Mouse (Mus musculus) megakaryocyte, embryonic 14.5 days (primary cell): ENCODE results near the gene Gm1043. TPM values are rescaled to one million over a fixed set of nuclear protein-coding genes. Genes with fewer than 3 reads are reported as not detected.

Source experiments
- H3K27me3 ChIP-seq: replicated peaks from 2 replicates; pipeline ENCODE3; 2012; ENCODE audit warnings: inconsistent platforms
- H3K36me3 ChIP-seq: replicated peaks from 2 replicates; pipeline ENCODE3; 2012; ENCODE audit warnings: low read length, inconsistent platforms, mixed read lengths
- H3K4me1 ChIP-seq: 2 replicates; pipeline ENCODE4 v1.6.1; 2012; ENCODE audit warnings: inconsistent platforms
- H3K4me3 ChIP-seq: replicated peaks from 2 replicates; pipeline ENCODE3; 2012; ENCODE audit warnings: moderate library complexity, mild to moderate bottlenecking, inconsistent platforms
- H3K9me3 ChIP-seq: 2 replicates; pipeline ENCODE4 v1.6.1; 2012; ENCODE audit warnings: inconsistent platforms
- FLI1 ChIP-seq: IDR thresholded peaks from 2 replicates; pipeline ENCODE4 v1.6.1; 2012; ENCODE audit warnings: low read length, inconsistent platforms, mixed read lengths
- GATA1 ChIP-seq: IDR thresholded peaks from 3 replicates; pipeline ENCODE4 v1.6.1; 2012; ENCODE audit warnings: mixed read lengths, low read length, inconsistent platforms, borderline replicate concordance
- polyA plus RNA-seq: library from polyadenylated mRNA; stranded (reverse); fragments of >175 nt; gene quantifications from 2 replicates; pipeline ENCODE4 v1.2.3, GENCODE M21; 2012; ENCODE audit warnings: low replicate concordance; ENCODE audit not compliant: insufficient read depth

The Gm1043 gene
- polyA plus RNA-seq, 1 experiment, result not detected

DNA sequence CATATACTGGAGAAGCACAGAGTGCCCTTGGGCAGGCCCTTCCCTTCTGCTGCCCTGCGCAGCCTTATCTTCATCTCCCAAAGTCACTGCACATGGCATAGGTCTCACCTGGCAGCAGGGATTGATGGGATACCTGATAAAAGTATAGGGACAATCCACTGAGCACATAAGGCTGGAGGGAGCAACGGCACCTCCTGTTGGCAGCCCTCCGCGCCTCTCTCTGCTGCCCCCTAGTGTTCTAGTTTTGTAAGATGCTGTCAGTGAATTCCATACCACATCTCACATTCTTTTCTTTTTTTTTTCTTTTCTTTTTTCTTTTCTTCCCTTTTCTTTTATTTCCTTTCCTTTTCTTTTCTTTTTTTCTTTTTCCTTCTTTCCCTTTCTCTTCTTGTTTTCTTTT, 62.4 kb downstream of the Gm1043 start:
- no peak overlapping the region for H3K4me3 ChIP-seq
- H3K9me3 ChIP-seq, result no peaks in the 10 kb centered on the region
- no peaks in the 10 kb centered on the region for H3K4me1 ChIP-seq
- H3K36me3 ChIP-seq, result no peaks in the 10 kb centered on the region
- peaks cover 29% of the 10 kb centered on the region for H3K27me3 ChIP-seq
- TF ChIP-seq FLI1 (no peak), GATA1 (no peak)

GRCm38 (mm10) chr5:37150650-37151049, 65.5 kb downstream of the Gm1043 start:
- no peaks in the 10 kb centered on the region for H3K9me3 ChIP-seq
- H3K27me3 ChIP-seq, result peaks cover 24% of the 10 kb centered on the region
- H3K4me3 ChIP-seq, result no peak overlapping the region
- H3K36me3 ChIP-seq, result no peaks in the 10 kb centered on the region
- no peaks in the 10 kb centered on the region for H3K4me1 ChIP-seq
- TF ChIP-seq FLI1 (no peak), GATA1 (no peak)

DNA sequence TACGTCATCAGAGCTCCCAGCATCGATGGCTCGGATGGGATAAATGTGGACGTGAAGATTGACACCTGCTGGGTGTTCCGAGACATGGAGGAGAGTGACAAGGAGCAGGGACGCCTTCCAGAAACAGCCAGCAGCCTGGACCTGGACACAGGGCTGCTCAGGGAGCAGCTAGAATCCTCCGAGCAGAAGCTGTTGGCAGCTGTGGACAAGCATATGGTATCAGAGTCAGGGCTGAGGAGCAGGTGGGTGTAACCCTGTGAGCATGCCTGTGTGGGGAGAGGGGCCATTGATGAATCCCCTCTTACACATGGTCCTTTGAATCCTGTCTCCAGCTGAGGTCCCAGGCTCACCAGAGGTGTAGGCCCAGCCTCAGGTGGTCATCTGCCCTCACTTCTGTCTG, 69.3 kb downstream of the Gm1043 start:
- no peak overlapping the region for H3K4me3 ChIP-seq
- no peaks in the 10 kb centered on the region for H3K9me3 ChIP-seq
- peaks cover 36% of the 10 kb centered on the region for H3K27me3 ChIP-seq
- H3K36me3 ChIP-seq, result no peaks in the 10 kb centered on the region
- no peak for TF ChIP-seq FLI1
- TF ChIP-seq GATA1, result no peak
- no peaks in the 10 kb centered on the region; the same call in 1 of the 2 replicates for H3K4me1 ChIP-seq

- Histone ChIP-seq H3K36me3 (no peaks in the 10 kb centered on the region), H3K4me3 (no peak overlapping the region), H3K27me3 (peaks cover 62% of the 10 kb centered on the region), H3K9me3 (0 out of 2 replicates have a peak, but pooled peaks cover 3% of the 10 kb centered on the region), H3K4me1 (peaks cover 11% of the 10 kb centered on the region; the same call in 1 of the 2 replicates)
- no peak for TF ChIP-seq GATA1
- no peak for TF ChIP-seq FLI1
These were observed 73.2 kb downstream of the Gm1043 start for GRCm38 (mm10) chr5:37158408-37158807.

- H3K36me3 ChIP-seq, result no peaks in the 10 kb centered on the region
- 0 out of 2 replicates have a peak, but pooled peaks cover 3% of the 10 kb centered on the region for H3K9me3 ChIP-seq
- peaks cover 86% of the 10 kb centered on the region for H3K27me3 ChIP-seq
- no peak for TF ChIP-seq GATA1
- TF ChIP-seq FLI1, result no peak
- H3K4me3 ChIP-seq, result peak overlapping the region; percentile 73
- peaks cover 12% of the 10 kb centered on the region; the same call in 1 of the 2 replicates for H3K4me1 ChIP-seq
These were observed 78.0 kb downstream of the Gm1043 start for GRCm38 (mm10) chr5:37162871-37163781.

- H3K36me3 ChIP-seq, result no peaks in the 10 kb centered on the region
- peaks cover 19% of the 10 kb centered on the region for H3K9me3 ChIP-seq
- H3K4me3 ChIP-seq, result no peak overlapping the region
- TF ChIP-seq FLI1, result no peak
- no peak for TF ChIP-seq GATA1
- no peaks in the 10 kb centered on the region for H3K4me1 ChIP-seq
- peaks cover 27% of the 10 kb centered on the region for H3K27me3 ChIP-seq
These were observed 91.3 kb downstream of the Gm1043 start for GRCm38 (mm10) chr5:37176466-37176865.

GRCm38 (mm10) chr5:37177061-37177460, 91.9 kb downstream of the Gm1043 start:
- H3K4me3 ChIP-seq, result no peak overlapping the region
- peaks cover 19% of the 10 kb centered on the region for H3K9me3 ChIP-seq
- no peaks in the 10 kb centered on the region for H3K4me1 ChIP-seq
- TF ChIP-seq GATA1 (no peak), FLI1 (no peak)
- peaks cover 27% of the 10 kb centered on the region for H3K27me3 ChIP-seq
- H3K36me3 ChIP-seq, result no peaks in the 10 kb centered on the region

- H3K4me3 ChIP-seq, result no peak overlapping the region
- no peak for TF ChIP-seq GATA1
- TF ChIP-seq FLI1, result no peak
- peaks cover 16% of the 10 kb centered on the region for H3K27me3 ChIP-seq
- H3K9me3 ChIP-seq, result peaks cover 19% of the 10 kb centered on the region
- no peaks in the 10 kb centered on the region for H3K4me1 ChIP-seq
- H3K36me3 ChIP-seq, result no peaks in the 10 kb centered on the region
These were observed 93.6 kb downstream of the Gm1043 start for GRCm38 (mm10) chr5:37178811-37179210.

GRCm38 (mm10) chr5:37179872-37180271, 94.7 kb downstream of the Gm1043 start:
- Histone ChIP-seq H3K9me3 (peaks cover 19% of the 10 kb centered on the region), H3K27me3 (peaks cover 6% of the 10 kb centered on the region), H3K4me1 (no peaks in the 10 kb centered on the region), H3K4me3 (no peak overlapping the region), H3K36me3 (no peaks in the 10 kb centered on the region)
- TF ChIP-seq FLI1 (no peak), GATA1 (no peak)

DNA sequence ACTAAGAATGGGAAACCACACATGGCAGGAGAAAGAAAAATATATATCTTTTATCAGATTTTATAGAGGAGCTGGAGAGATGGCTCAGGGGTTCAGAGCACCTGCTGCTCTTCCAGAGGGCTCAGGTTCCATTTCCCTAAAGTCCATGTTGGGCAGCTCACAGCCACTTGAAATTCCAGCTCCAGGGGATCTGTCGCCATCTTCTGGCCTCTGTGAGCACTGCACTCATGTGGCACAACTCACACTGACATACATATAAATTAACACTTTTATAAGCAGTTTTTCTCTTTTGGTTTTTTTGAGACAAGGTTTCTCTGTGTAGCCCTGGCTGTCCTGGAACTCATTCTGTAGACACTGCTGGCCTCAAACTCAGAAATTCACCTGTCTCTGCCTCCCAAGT, 95.5 kb downstream of the Gm1043 start:
- no peak for TF ChIP-seq FLI1

DNA sequence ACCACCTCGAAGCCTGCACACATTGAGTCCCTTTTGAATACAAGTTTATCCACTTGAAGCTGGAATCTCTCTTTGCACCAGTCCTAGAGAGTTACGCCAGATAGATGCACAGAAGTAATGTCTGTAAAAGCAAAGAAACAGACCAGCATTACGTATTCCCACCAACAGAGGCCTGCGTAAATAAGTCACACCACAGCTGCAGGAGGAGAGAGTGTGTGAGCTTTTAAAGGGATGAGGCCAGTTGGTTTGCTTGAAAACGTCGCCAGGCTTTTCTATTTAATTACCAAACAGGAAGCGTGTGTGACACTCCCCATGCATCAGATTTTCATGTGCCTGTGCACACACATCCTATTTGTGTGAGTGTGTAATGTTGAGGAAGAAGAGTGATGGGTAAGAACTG, 99.4 kb downstream of the Gm1043 start:
- Histone ChIP-seq H3K4me3 (no peak overlapping the region), H3K4me1 (no peaks in the 10 kb centered on the region), H3K27me3 (peaks cover 11% of the 10 kb centered on the region), H3K36me3 (no peaks in the 10 kb centered on the region), H3K9me3 (peaks cover 15% of the 10 kb centered on the region)
- TF ChIP-seq FLI1 (no peak), GATA1 (no peak)

More for the DNA sequence above, 95.5 kb downstream of the Gm1043 start:
- Histone ChIP-seq H3K9me3 (peaks cover 19% of the 10 kb centered on the region), H3K4me3 (no peak overlapping the region), H3K27me3 (peaks cover 4% of the 10 kb centered on the region), H3K36me3 (no peaks in the 10 kb centered on the region), H3K4me1 (no peaks in the 10 kb centered on the region)
